Mouse (Mus musculus) forebrain, postnatal 0 days (tissue): Measurements from ENCODE around the gene Pagr1b. TPM values are rescaled to one million over a fixed set of nuclear protein-coding genes. Genes with fewer than 3 reads are reported as not detected.

ENCODE experiments used
- ATAC-seq: fragments of 200-750 bp; cut with Nextera tagmentation; 2 replicates; pipeline ENCODE4 v1.8.0; 2017; ENCODE audit warnings: mild to moderate bottlenecking, moderate library complexity
- DNase-seq: peaks from one replicate; pipeline ENCODE4 v3.0.0-alpha.2; 2015
- H3K27ac ChIP-seq: fragments of 300-500 bp; sonication (generic); 2 replicates; pipeline ENCODE4 v1.5.1; 2014; ENCODE audit warnings: low read depth, mild to moderate bottlenecking, antibody characterized with exemption, low read length, moderate library complexity, mixed read lengths
- H3K27me3 ChIP-seq: fragments of 300-500 bp; sonication (generic); 2 replicates; pipeline ENCODE4 v1.6.1; 2014; ENCODE audit warnings: mild to moderate bottlenecking, low read length, mixed read lengths; ENCODE audit not compliant: insufficient read depth
- H3K36me3 ChIP-seq: fragments of 300-500 bp; sonication (generic); 2 replicates; pipeline ENCODE4 v1.6.1; 2014; ENCODE audit warnings: mild to moderate bottlenecking, moderate library complexity; ENCODE audit not compliant: insufficient read depth
- H3K4me1 ChIP-seq: fragments of 300-500 bp; sonication (generic); 2 replicates; pipeline ENCODE4 v1.6.1; 2014; ENCODE audit warnings: antibody characterized with exemption; ENCODE audit not compliant: insufficient read depth
- H3K4me2 ChIP-seq: fragments of 300-500 bp; sonication (generic); 2 replicates; pipeline ENCODE4 v1.6.1; 2014; ENCODE audit warnings: low read depth, mild to moderate bottlenecking, moderate library complexity
- H3K4me3 ChIP-seq: fragments of 300-500 bp; sonication (generic); 2 replicates; pipeline ENCODE4 v1.5.1; 2014; ENCODE audit warnings: low read depth, low read length, mixed read lengths
- H3K9ac ChIP-seq: fragments of 300-500 bp; sonication (generic); 2 replicates; pipeline ENCODE4 v1.6.1; 2014; ENCODE audit warnings: mild to moderate bottlenecking
- H3K9me3 ChIP-seq: fragments of 300-500 bp; sonication (generic); 2 replicates; pipeline ENCODE4 v1.6.1; 2016; ENCODE audit warnings: low read length
- CTCF ChIP-seq: sonication (generic); IDR thresholded peaks from 2 replicates; pipeline ENCODE4 v1.5.1; 2016; ENCODE audit warnings: antibody characterized with exemption, control low read depth, low read depth
- WGBS: fragments of 180-500 bp; shearing (Covaris S2); extraction: QIAGEN DNeasy Blood & Tissue Kit; methylation state at CpG from one replicate; pipeline ENCODE4 v1.1.7; 2014; 5-methylcytosine and 5-hydroxymethylcytosine counted together
- polyA plus RNA-seq: library from polyadenylated mRNA; unstranded; fragments of >200 nt; fragmentation: Nextera tagmentation; extraction: Ambion mirVana; gene quantifications from 2 replicates; pipeline ENCODE4 v1.2.1, GENCODE M21; 2015
- total RNA-seq: library from RNA; depleted of rRNA; stranded (reverse); fragments of >200 nt; gene quantifications from 2 replicates; pipeline ENCODE4 v1.2.3, GENCODE M21; 2014

Gene Pagr1b
- total and polyA plus RNA-seq, 2 experiments from 2014 or later, result 1.0 to 3.8 TPM

- 80% methylated on average over 4 of the region's 4 CpGs for WGBS
- no peak overlapping the region for H3K4me3 ChIP-seq
- H3K9ac ChIP-seq, result no peak overlapping the region
- H3K4me2 ChIP-seq, result no peak overlapping the region
- H3K36me3 ChIP-seq, result no peaks in the 10 kb centered on the region
- ATAC-seq (no peak), DNase-seq (no peak)
- no peaks in the 10 kb centered on the region for H3K27me3 ChIP-seq
- H3K27ac ChIP-seq, result no peak overlapping the region
- H3K9me3 ChIP-seq, result no peaks in the 10 kb centered on the region
- no peaks in the 10 kb centered on the region for H3K4me1 ChIP-seq
- TF ChIP-seq CTCF, result no peak
Measured at GRCm38 (mm10) chr7:126996449-126996848, 19.8 kb downstream of the Pagr1b start.

GRCm38 (mm10) chr7:126988816-126989215 is 27.5 kb downstream of the Pagr1b start:
- no peak for DNase-seq
- Histone ChIP-seq H3K4me2 (no peak overlapping the region), H3K9ac (no peak overlapping the region), H3K27me3 (no peaks in the 10 kb centered on the region), H3K36me3 (no peaks in the 10 kb centered on the region), H3K4me1 (0 out of 2 replicates have a peak, but pooled peaks cover 4% of the 10 kb centered on the region), H3K9me3 (no peaks in the 10 kb centered on the region), H3K27ac (no peak overlapping the region), H3K4me3 (no peak overlapping the region)
- WGBS, result 75% methylated on average over 8 of the region's 8 CpGs
- no peak for TF ChIP-seq CTCF
- no peak for ATAC-seq

GRCm38 (mm10) chr7:126986319-126986718 is 30.0 kb downstream of the Pagr1b start:
- Histone ChIP-seq H3K36me3 (peaks cover 8% of the 10 kb centered on the region), H3K4me2 (no peak overlapping the region), H3K4me1 (0 out of 2 replicates have a peak, but pooled peaks cover 4% of the 10 kb centered on the region), H3K9me3 (no peaks in the 10 kb centered on the region), H3K9ac (no peak overlapping the region), H3K27ac (no peak overlapping the region), H3K27me3 (no peaks in the 10 kb centered on the region), H3K4me3 (no peak overlapping the region)
- WGBS, result 43% methylated on average over 9 of the region's 9 CpGs
- DNase-seq (peak; percentile 56), ATAC-seq (peak; percentile 64)
- TF ChIP-seq CTCF, result peak; percentile 62

GRCm38 (mm10) chr7:126984667-126985444 is 31.4 kb downstream of the Pagr1b start:
- H3K27me3 ChIP-seq, result no peaks in the 10 kb centered on the region
- 58% methylated on average over 10 of the region's 10 CpGs for WGBS
- DNase-seq (no peak), ATAC-seq (no peak)
- H3K36me3 ChIP-seq, result peaks cover 17% of the 10 kb centered on the region
- H3K4me3 ChIP-seq, result no peak overlapping the region
- H3K4me1 ChIP-seq, result 0 out of 2 replicates have a peak, but pooled peaks cover 4% of the 10 kb centered on the region
- H3K9me3 ChIP-seq, result no peaks in the 10 kb centered on the region
- no peak overlapping the region for H3K4me2 ChIP-seq
- no peak for TF ChIP-seq CTCF
- H3K27ac ChIP-seq, result no peak overlapping the region
- no peak overlapping the region for H3K9ac ChIP-seq

- no peak for TF ChIP-seq CTCF
- DNase-seq (no peak), ATAC-seq (no peak)
- Histone ChIP-seq H3K27ac (no peak overlapping the region), H3K4me2 (no peak overlapping the region), H3K4me1 (0 out of 2 replicates have a peak, but pooled peaks cover 4% of the 10 kb centered on the region), H3K4me3 (no peak overlapping the region), H3K9me3 (no peaks in the 10 kb centered on the region), H3K9ac (no peak overlapping the region), H3K36me3 (peaks cover 34% of the 10 kb centered on the region), H3K27me3 (no peaks in the 10 kb centered on the region)
- 76% methylated on average over 7 of the region's 7 CpGs for WGBS
Measured at GRCm38 (mm10) chr7:126983113-126983512, 33.2 kb downstream of the Pagr1b start.

GRCm38 (mm10) chr7:126982054-126982453 is 34.2 kb downstream of the Pagr1b start:
- 96% methylated on average over 4 of the region's 4 CpGs for WGBS
- H3K27ac ChIP-seq, result no peak overlapping the region
- no peak for DNase-seq
- TF ChIP-seq CTCF, result no peak
- H3K36me3 ChIP-seq, result peaks cover 36% of the 10 kb centered on the region
- H3K9me3 ChIP-seq, result no peaks in the 10 kb centered on the region
- H3K4me2 ChIP-seq, result no peak overlapping the region
- H3K9ac ChIP-seq, result no peak overlapping the region
- H3K4me1 ChIP-seq, result 0 out of 2 replicates have a peak, but pooled peaks cover 7% of the 10 kb centered on the region
- ATAC-seq, result no peak
- H3K27me3 ChIP-seq, result no peaks in the 10 kb centered on the region
- no peak overlapping the region for H3K4me3 ChIP-seq

- DNase-seq, result no peak
- 93% methylated on average over 2 of the region's 2 CpGs for WGBS
Measured at GRCm38 (mm10) chr7:126981601-126982000, 34.7 kb downstream of the Pagr1b start.

More at GRCm38 (mm10) chr7:126981601-126982000, 34.7 kb downstream of the Pagr1b start:
- H3K36me3 ChIP-seq, result peaks cover 36% of the 10 kb centered on the region
- no peaks in the 10 kb centered on the region for H3K27me3 ChIP-seq
- no peak overlapping the region for H3K27ac ChIP-seq
- H3K9me3 ChIP-seq, result no peaks in the 10 kb centered on the region
- no peak for ATAC-seq
- no peak overlapping the region for H3K4me3 ChIP-seq
- H3K4me1 ChIP-seq, result 0 out of 2 replicates have a peak, but pooled peaks cover 7% of the 10 kb centered on the region
- no peak overlapping the region for H3K9ac ChIP-seq
- no peak overlapping the region for H3K4me2 ChIP-seq
- TF ChIP-seq CTCF, result no peak
